Mouse (Mus musculus) B cell, adult 2 months (primary cell): ENCODE measurements around the gene Tmem41a.

Experiments
- DNase-seq, 2 experiments: peaks; one replicate each; pipeline ENCODE4 v3.0.0; 2022

Tmem41a gene

GRCm38 (mm10) chr16:21893890-21894289 lies 53.5 kb downstream of the Tmem41a start:
- DNase-seq, result no peak

- DNase-seq, result no peak
Observed at GRCm38 (mm10) chr16:21887601-21888000, 59.8 kb downstream of the Tmem41a start.
